Mouse (Mus musculus): ENCODE data around the gene Ppef2. TPM values are rescaled to one million over a fixed set of nuclear protein-coding genes. Genes with fewer than 3 reads are reported as not detected.
A peak's percentile ranks its signal among the peaks of the same experiment; 100 is the strongest.

The Ppef2 gene
- polyA plus RNA-seq, 1 experiment: 0.37 TPM

DNA sequence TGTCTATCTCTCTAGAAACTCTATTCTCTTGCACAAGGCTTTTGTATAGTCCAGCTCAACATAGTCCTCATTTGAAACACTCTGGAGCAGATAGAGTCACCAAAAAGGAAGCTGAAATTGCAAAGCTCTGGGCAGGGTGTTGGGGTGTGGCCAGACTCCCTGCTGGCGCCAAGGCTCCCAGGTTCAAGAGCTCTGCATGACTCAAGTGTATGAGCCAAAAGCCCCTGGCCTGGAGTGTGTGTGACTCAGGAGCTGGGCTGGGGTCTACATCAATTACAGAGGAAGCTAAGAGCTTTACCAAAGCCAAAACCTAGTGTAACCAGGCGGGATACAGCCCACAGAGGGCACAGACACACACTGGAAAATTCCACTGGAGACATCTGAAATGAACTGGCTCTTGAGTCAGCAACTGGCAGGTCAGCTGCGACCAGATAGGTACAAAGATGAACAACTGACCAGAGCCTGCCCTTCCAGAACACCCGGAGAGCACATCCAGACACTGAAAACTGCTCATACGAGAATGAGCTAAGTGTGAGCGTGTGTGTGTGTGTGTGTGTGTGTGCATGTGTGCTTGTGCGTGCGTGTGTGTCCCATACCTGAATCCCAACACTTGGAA, 35.7 kb downstream of the Ppef2 start:
- no peak for TF ChIP-seq FLI1 (IDR thresholded peaks at IDR 0.05; ENCODE audit: low read length)
- TF ChIP-seq GATA1 (IDR thresholded peaks at IDR 0.05; ENCODE audit: borderline replicate concordance, low read length): no peak
- Histone ChIP-seq H3K36me3 (replicated peaks; ENCODE audit: low read length) (no peaks in the 10 kb centered on the region), H3K27me3 (replicated peaks) (peaks cover 15% of the 10 kb centered on the region), H3K4me1 (peaks cover 25% of the 10 kb centered on the region), H3K4me3 (replicated peaks) (no peak overlapping the region), H3K9me3 (no peaks in the 10 kb centered on the region)

DNA sequence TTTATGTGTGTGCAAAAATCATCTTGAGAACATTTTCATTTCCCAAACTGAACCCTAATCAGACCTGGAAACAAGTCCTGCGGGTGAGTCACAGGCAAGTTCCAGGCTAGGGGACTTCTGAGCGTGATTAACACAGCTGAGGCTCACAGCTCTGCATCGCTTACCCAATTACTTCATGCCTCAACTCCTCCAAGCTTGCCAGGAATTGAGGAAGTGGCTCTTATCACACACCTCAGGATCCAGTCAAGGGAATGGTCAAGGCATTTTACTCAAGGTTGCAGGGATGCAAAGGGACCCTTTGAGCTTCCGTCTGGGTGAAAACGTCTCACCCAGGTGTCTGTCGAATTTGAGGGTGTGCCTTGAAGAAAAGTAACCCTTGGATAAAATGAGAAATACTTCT, 36.3 kb downstream of the Ppef2 start:
- Histone ChIP-seq H3K9me3 (no peaks in the 10 kb centered on the region), H3K27me3 (replicated peaks) (peaks cover 15% of the 10 kb centered on the region), H3K4me1 (peaks cover 25% of the 10 kb centered on the region), H3K4me3 (replicated peaks) (no peak overlapping the region), H3K36me3 (replicated peaks; ENCODE audit: low read length) (no peaks in the 10 kb centered on the region)
- TF ChIP-seq FLI1 (IDR thresholded peaks at IDR 0.05; ENCODE audit: low read length) (no peak), GATA1 (IDR thresholded peaks at IDR 0.05; ENCODE audit: borderline replicate concordance, low read length) (no peak)

DNA sequence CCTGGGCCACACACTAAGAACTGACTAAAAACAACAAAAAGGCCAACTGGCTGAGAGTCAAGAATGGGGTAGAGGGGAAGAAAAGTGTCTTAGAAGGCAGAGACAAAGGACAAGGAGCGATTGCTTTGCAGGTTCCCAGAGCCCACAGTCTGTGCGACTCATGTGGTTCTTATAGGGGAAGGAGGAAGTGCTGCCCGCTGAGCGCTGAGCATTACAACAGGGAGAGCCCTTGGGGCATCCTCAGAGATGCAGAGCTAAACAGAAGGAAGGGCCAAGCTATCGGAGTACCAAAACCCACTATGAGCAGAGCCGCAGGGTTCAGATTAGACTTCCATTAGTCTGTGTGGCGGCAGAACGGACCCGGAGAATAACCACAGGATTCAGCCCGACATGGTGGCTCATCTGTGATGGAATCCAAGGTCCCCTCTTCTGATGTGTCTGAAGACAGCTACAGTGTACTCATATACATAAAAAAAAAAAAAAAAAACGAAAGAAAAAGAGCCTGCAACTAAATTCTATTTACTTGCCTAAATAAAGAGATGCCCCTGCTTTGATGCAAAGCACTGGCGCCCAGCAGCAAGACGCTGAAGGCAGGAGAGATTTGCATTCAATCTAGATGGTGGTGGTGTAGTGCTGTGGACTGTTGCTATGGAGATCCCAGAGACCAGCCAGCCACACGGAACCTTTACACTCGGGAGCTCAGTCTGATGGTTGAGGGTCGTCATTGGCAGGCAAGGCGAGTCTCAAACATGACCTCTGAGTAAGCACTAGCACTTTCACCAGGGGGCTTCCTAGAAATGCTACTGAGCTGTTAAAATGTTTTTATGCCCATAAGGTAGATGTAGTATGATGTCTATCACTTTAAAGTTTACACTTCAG, 36.9 kb downstream of the Ppef2 start:
- Histone ChIP-seq H3K4me1 (peaks cover 25% of the 10 kb centered on the region), H3K36me3 (replicated peaks; ENCODE audit: low read length) (no peaks in the 10 kb centered on the region), H3K27me3 (replicated peaks) (peaks cover 12% of the 10 kb centered on the region), H3K4me3 (replicated peaks) (no peak overlapping the region), H3K9me3 (no peaks in the 10 kb centered on the region)
- TF ChIP-seq GATA1 (IDR thresholded peaks at IDR 0.05; ENCODE audit: borderline replicate concordance, low read length) (no peak), FLI1 (IDR thresholded peaks at IDR 0.05; ENCODE audit: low read length) (no peak)

DNA sequence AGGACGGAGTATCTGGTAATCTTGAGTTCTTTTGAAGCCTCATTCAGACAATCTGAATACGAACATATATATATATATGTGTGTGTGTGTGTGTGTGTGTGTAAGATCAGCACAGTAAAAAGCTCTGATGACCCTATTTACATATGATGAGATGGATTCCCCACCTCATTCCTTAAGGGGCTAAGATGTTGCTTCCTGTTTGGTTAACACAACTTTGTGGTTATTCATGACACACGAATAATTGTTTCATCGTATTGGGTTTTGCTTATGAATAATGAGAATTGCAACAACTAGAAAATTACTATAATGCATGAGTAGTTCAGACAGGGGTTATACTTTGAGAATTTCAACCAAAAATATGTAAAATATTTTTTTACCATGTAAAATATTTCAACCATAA, 40.8 kb downstream of the Ppef2 start, which contains the start of gene U90926:
TSS of gene U90926 (minus strand) at position 101 of the 400 bp plus-strand sequence.
- Histone ChIP-seq H3K27me3 (replicated peaks) (peaks cover 23% of the 10 kb centered on the region), H3K4me1 (peaks cover 18% of the 10 kb centered on the region), H3K4me3 (replicated peaks) (no peak within 1 kb of the TSS), H3K9me3 (no peaks in the 10 kb centered on the region), H3K36me3 (replicated peaks; ENCODE audit: low read length) (no peaks in the 10 kb centered on the region)
- TF ChIP-seq GATA1 (IDR thresholded peaks at IDR 0.05; ENCODE audit: borderline replicate concordance, low read length) (no peak), FLI1 (IDR thresholded peaks at IDR 0.05; ENCODE audit: low read length) (no peak)

DNA sequence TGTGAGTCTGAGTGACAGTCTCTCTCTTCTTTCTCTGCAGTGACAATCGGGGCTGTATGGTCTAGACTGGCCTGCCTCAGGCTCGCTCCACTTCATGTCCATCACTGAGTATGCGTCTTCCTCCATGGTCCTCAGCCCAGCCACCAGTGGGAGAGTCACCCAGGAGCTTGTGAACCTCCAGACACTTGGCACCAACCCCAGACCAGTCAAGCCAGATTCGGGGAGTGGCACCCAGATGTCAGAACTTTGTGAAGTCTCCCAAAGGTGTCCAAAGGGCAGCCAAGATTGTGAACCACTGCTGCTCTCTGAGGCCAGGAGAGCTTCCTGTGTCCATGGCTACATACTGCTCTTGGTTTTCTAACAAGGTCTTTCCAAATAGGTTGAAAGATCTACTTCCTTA, 43.8 kb downstream of the Ppef2 start:
- peaks cover 5% of the 10 kb centered on the region; the same call in 1 of the 2 replicates for H3K4me1 ChIP-seq
- TF ChIP-seq FLI1 (IDR thresholded peaks at IDR 0.05; ENCODE audit: low read length): no peak
- no peak for TF ChIP-seq GATA1 (IDR thresholded peaks at IDR 0.05; ENCODE audit: borderline replicate concordance, low read length)

DNA sequence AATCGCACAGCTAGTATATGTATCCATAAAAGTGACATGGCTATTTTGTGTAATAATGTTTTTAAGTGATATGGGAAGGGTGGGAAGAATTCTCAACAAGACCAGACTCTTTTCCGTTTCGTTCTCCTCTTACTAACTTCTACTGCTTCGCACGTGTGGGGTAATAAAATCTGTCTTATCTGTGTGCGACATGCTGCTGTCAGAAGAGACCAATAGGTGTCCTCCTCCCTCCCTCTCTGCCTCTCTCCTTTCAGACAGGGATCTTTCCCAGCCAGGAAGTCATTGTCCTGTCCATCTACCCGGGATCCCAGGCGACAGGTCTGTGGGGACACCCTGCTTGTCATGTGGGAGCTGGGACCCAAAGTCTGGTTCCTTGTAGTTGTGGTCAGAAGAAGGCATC, 45.9 kb downstream of the Ppef2 start:
- peaks cover 21% of the 10 kb centered on the region for H3K27me3 ChIP-seq (replicated peaks)
- no peak overlapping the region for H3K4me3 ChIP-seq (replicated peaks)
- peaks cover 12% of the 10 kb centered on the region for H3K36me3 ChIP-seq (replicated peaks; ENCODE audit: low read length)
- TF ChIP-seq FLI1 (IDR thresholded peaks at IDR 0.05; ENCODE audit: low read length) (no peak), GATA1 (IDR thresholded peaks at IDR 0.05; ENCODE audit: borderline replicate concordance, low read length) (no peak)
- H3K9me3 ChIP-seq: no peaks in the 10 kb centered on the region
- peaks cover 18% of the 10 kb centered on the region for H3K4me1 ChIP-seq

More for the DNA sequence above, 43.8 kb downstream of the Ppef2 start:
- no peaks in the 10 kb centered on the region for H3K9me3 ChIP-seq
- peaks cover 23% of the 10 kb centered on the region for H3K27me3 ChIP-seq (replicated peaks)
- H3K4me3 ChIP-seq (replicated peaks): no peak overlapping the region
- no peaks in the 10 kb centered on the region for H3K36me3 ChIP-seq (replicated peaks; ENCODE audit: low read length)

DNA sequence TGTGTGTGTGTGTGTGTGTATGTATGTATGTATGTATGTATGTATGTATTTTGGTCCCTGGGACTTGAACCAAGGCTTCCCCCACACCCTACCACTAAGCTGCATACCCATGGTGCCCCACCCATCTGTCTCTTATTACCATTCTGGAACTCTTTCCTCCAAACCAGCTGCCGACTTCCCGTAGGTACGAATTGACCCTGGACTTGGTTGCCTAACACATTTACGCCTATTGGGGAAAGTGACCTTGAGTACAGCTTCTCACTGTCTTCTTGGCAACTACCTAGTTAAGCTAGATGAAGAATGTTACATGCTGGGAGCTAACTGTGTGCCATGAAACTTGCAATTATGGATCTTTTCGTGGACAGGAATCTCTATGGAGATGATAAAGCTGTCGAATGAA, 50.0 kb downstream of the Ppef2 start:
- Histone ChIP-seq H3K4me1 (peaks cover 35% of the 10 kb centered on the region), H3K9me3 (no peaks in the 10 kb centered on the region), H3K27me3 (replicated peaks) (peaks cover 5% of the 10 kb centered on the region), H3K36me3 (replicated peaks; ENCODE audit: low read length) (peaks cover 50% of the 10 kb centered on the region), H3K4me3 (replicated peaks) (no peak overlapping the region)
- TF ChIP-seq GATA1 (IDR thresholded peaks at IDR 0.05; ENCODE audit: borderline replicate concordance, low read length) (no peak), FLI1 (IDR thresholded peaks at IDR 0.05; ENCODE audit: low read length) (no peak)

DNA sequence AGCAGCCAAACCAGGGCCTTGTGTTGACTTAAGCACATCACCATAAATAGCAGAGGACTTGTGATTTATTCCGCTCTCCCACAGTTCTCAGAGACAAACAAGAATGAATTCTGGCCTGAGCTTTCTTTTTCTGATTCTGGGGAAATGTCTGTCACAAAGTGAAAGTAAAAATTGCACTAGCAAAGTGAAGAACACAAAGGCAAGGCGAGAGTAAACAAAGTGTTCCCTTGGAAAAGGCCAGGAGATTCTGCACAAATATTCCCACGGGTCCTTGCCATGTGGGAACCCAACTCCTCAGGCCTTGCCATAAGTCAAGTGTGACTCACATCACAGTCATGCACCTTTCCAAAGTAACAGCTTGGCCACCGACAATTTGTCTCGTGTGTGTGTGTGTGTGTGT, 50.4 kb downstream of the Ppef2 start:
- peaks cover 5% of the 10 kb centered on the region for H3K27me3 ChIP-seq (replicated peaks)
- H3K9me3 ChIP-seq: no peaks in the 10 kb centered on the region
- TF ChIP-seq FLI1 (IDR thresholded peaks at IDR 0.05; ENCODE audit: low read length) (no peak), GATA1 (IDR thresholded peaks at IDR 0.05; ENCODE audit: borderline replicate concordance, low read length) (no peak)
- H3K4me1 ChIP-seq: peaks cover 35% of the 10 kb centered on the region
- H3K36me3 ChIP-seq (replicated peaks; ENCODE audit: low read length): peaks cover 54% of the 10 kb centered on the region
- no peak overlapping the region for H3K4me3 ChIP-seq (replicated peaks)

DNA sequence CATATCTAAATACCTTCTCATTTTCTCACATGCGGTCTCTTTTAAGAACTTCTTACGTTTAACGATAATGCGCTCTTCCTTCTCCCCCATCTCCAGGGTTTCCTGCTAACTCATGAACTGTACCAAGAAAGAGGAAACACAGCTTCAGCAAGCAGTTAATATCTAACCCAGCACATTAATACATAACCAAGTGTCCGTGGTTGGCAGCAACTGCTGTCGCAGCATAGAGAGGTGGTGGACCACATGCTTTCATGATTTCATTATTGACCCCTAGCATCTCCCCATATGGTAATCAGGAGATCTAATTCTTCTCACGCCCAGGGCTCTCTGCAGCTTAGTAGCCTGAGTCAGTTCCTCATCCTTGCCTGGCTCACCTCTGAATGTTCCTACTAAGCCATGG, 50.9 kb downstream of the Ppef2 start:
- Histone ChIP-seq H3K9me3 (no peaks in the 10 kb centered on the region), H3K4me3 (replicated peaks) (peak overlapping the region; percentile 67), H3K4me1 (peaks cover 35% of the 10 kb centered on the region), H3K27me3 (replicated peaks) (peaks cover 2% of the 10 kb centered on the region), H3K36me3 (replicated peaks; ENCODE audit: low read length) (peaks cover 60% of the 10 kb centered on the region)
- TF ChIP-seq GATA1 (IDR thresholded peaks at IDR 0.05; ENCODE audit: borderline replicate concordance, low read length) (no peak), FLI1 (IDR thresholded peaks at IDR 0.05; ENCODE audit: low read length) (no peak)
